Mouse (Mus musculus): ENCODE measurements at regions not wholly inside any gene's neighbourhood (a gene's known extent, or its start where the extent isn't known, plus 50 kb on each side); places are given as distances from the start of the nearest gene placed in this dataset.

GRCm38 (mm10) chr10:68909018-68909417 lies 185.6 kb downstream of the Tmem26 start:
- 58% methylated on average over 10 of the region's 10 CpGs for WGBS
- Histone ChIP-seq H3K36me3 (ENCODE audit: control insufficient read depth, insufficient read depth, low read length) (no peaks in the 10 kb centered on the region), H3K9me3 (ENCODE audit: control insufficient read depth, low read length) (no peaks in the 10 kb centered on the region), H3K4me1 (replicated peaks; ENCODE audit: control insufficient read depth, insufficient read depth, low read length) (0 out of 2 replicates have a peak, but pooled peaks cover 3% of the 10 kb centered on the region), H3K9ac (ENCODE audit: low read length) (no peak overlapping the region), H3K27me3 (ENCODE audit: control insufficient read depth, insufficient read depth, low read length) (no peaks in the 10 kb centered on the region), H3K4me3 (ENCODE audit: low read depth, low read length) (no peak overlapping the region), H3K4me2 (ENCODE audit: low read depth, low read length, severe bottlenecking) (no peak overlapping the region), H3K27ac (ENCODE audit: low read depth, low read length) (no peak overlapping the region)
- DNase-seq (ENCODE audit: low spot score) (no peak), ATAC-seq (replicated peaks; ENCODE audit: low FRiP score) (no peak)

- no peak for DNase-seq (ENCODE audit: low spot score)
- H3K36me3 ChIP-seq (ENCODE audit: control insufficient read depth, insufficient read depth, low read length) = no peaks in the 10 kb centered on the region
- no peaks in the 10 kb centered on the region for H3K27me3 ChIP-seq (ENCODE audit: control insufficient read depth, insufficient read depth, low read length)
- H3K9ac ChIP-seq (ENCODE audit: low read length) = no peak overlapping the region
- H3K9me3 ChIP-seq (ENCODE audit: control insufficient read depth, low read length) = no peaks in the 10 kb centered on the region
- H3K27ac ChIP-seq (ENCODE audit: low read depth, low read length) = no peak overlapping the region
- H3K4me3 ChIP-seq (ENCODE audit: low read depth, low read length) = no peak overlapping the region
- no peaks in the 10 kb centered on the region for H3K4me1 ChIP-seq (replicated peaks; ENCODE audit: control insufficient read depth, insufficient read depth, low read length)
- ATAC-seq (replicated peaks; ENCODE audit: low FRiP score) = no peak
- WGBS = 87% methylated on average over 7 of the region's 7 CpGs
- H3K4me2 ChIP-seq (ENCODE audit: low read depth, low read length, severe bottlenecking) = no peak overlapping the region
Measured at GRCm38 (mm10) chr10:68916147-68916546, 192.7 kb downstream of the Tmem26 start.

- no peaks in the 10 kb centered on the region for H3K9me3 ChIP-seq (ENCODE audit: control insufficient read depth, low read length)
- no peak overlapping the region for H3K27ac ChIP-seq (ENCODE audit: low read depth, low read length)
- no peak overlapping the region for H3K4me2 ChIP-seq (ENCODE audit: low read depth, low read length, severe bottlenecking)
- ATAC-seq (replicated peaks; ENCODE audit: low FRiP score) (no peak), DNase-seq (ENCODE audit: low spot score) (no peak)
- no peak overlapping the region for H3K4me3 ChIP-seq (ENCODE audit: low read depth, low read length)
- 87% methylated on average over 5 of the region's 5 CpGs for WGBS
- H3K4me1 ChIP-seq (replicated peaks; ENCODE audit: control insufficient read depth, insufficient read depth, low read length) = no peaks in the 10 kb centered on the region
- no peaks in the 10 kb centered on the region for H3K36me3 ChIP-seq (ENCODE audit: control insufficient read depth, insufficient read depth, low read length)
- H3K9ac ChIP-seq (ENCODE audit: low read length) = no peak overlapping the region
- no peaks in the 10 kb centered on the region for H3K27me3 ChIP-seq (ENCODE audit: control insufficient read depth, insufficient read depth, low read length)
Measured at GRCm38 (mm10) chr10:68935843-68936242, 212.4 kb downstream of the Tmem26 start.

- no peak overlapping the region for H3K9ac ChIP-seq (ENCODE audit: low read length)
- no peak for DNase-seq (ENCODE audit: low spot score)
- no peaks in the 10 kb centered on the region for H3K9me3 ChIP-seq (ENCODE audit: control insufficient read depth, low read length)
- H3K27me3 ChIP-seq (ENCODE audit: control insufficient read depth, insufficient read depth, low read length) = no peaks in the 10 kb centered on the region
- H3K4me1 ChIP-seq (replicated peaks; ENCODE audit: control insufficient read depth, insufficient read depth, low read length) = no peaks in the 10 kb centered on the region
- no peaks in the 10 kb centered on the region for H3K36me3 ChIP-seq (ENCODE audit: control insufficient read depth, insufficient read depth, low read length)
- ATAC-seq (replicated peaks; ENCODE audit: low FRiP score) = no peak
- WGBS = 77% methylated on average over 5 of the region's 6 CpGs
- no peak overlapping the region for H3K4me3 ChIP-seq (ENCODE audit: low read depth, low read length)
- no peak overlapping the region for H3K27ac ChIP-seq (ENCODE audit: low read depth, low read length)
- no peak overlapping the region for H3K4me2 ChIP-seq (ENCODE audit: low read depth, low read length, severe bottlenecking)
Measured at GRCm38 (mm10) chr10:68943239-68943638, 208.0 kb upstream of the Rhobtb1 start.

GRCm38 (mm10) chr10:68956539-68956938 lies 194.7 kb upstream of the Rhobtb1 start:
- DNase-seq (ENCODE audit: low spot score) = no peak
- Histone ChIP-seq H3K36me3 (ENCODE audit: control insufficient read depth, insufficient read depth, low read length) (no peaks in the 10 kb centered on the region), H3K9ac (ENCODE audit: low read length) (no peak overlapping the region), H3K4me3 (ENCODE audit: low read depth, low read length) (no peak overlapping the region), H3K9me3 (ENCODE audit: control insufficient read depth, low read length) (no peaks in the 10 kb centered on the region), H3K4me2 (ENCODE audit: low read depth, low read length, severe bottlenecking) (no peak overlapping the region), H3K27me3 (ENCODE audit: control insufficient read depth, insufficient read depth, low read length) (no peaks in the 10 kb centered on the region), H3K4me1 (replicated peaks; ENCODE audit: control insufficient read depth, insufficient read depth, low read length) (no peaks in the 10 kb centered on the region), H3K27ac (ENCODE audit: low read depth, low read length) (no peak overlapping the region)
- 90% methylated on average over 7 of the region's 7 CpGs for WGBS
- ATAC-seq (replicated peaks; ENCODE audit: low FRiP score) = no peak

- Histone ChIP-seq H3K36me3 (ENCODE audit: control insufficient read depth, insufficient read depth, low read length) (no peaks in the 10 kb centered on the region), H3K4me1 (replicated peaks; ENCODE audit: control insufficient read depth, insufficient read depth, low read length) (no peaks in the 10 kb centered on the region), H3K4me2 (ENCODE audit: low read depth, low read length, severe bottlenecking) (no peak overlapping the region), H3K4me3 (ENCODE audit: low read depth, low read length) (no peak overlapping the region), H3K9me3 (ENCODE audit: control insufficient read depth, low read length) (no peaks in the 10 kb centered on the region), H3K27me3 (ENCODE audit: control insufficient read depth, insufficient read depth, low read length) (no peaks in the 10 kb centered on the region), H3K9ac (ENCODE audit: low read length) (no peak overlapping the region), H3K27ac (ENCODE audit: low read depth, low read length) (no peak overlapping the region)
- WGBS = 86% methylated on average over 1 of the region's 1 CpGs
- no peak for ATAC-seq (replicated peaks; ENCODE audit: low FRiP score)
- DNase-seq (ENCODE audit: low spot score) = no peak
Measured at GRCm38 (mm10) chr10:68961376-68961775, 189.9 kb upstream of the Rhobtb1 start.

GRCm38 (mm10) chr10:68963090-68963489 lies 188.1 kb upstream of the Rhobtb1 start:
- H3K9me3 ChIP-seq (ENCODE audit: control insufficient read depth, low read length) = no peaks in the 10 kb centered on the region
- no peak overlapping the region for H3K9ac ChIP-seq (ENCODE audit: low read length)
- no peak for DNase-seq (ENCODE audit: low spot score)
- H3K4me1 ChIP-seq (replicated peaks; ENCODE audit: control insufficient read depth, insufficient read depth, low read length) = no peaks in the 10 kb centered on the region
- WGBS = 87% methylated on average over 8 of the region's 8 CpGs
- ATAC-seq (replicated peaks; ENCODE audit: low FRiP score) = no peak
- H3K4me3 ChIP-seq (ENCODE audit: low read depth, low read length) = no peak overlapping the region
- no peak overlapping the region for H3K4me2 ChIP-seq (ENCODE audit: low read depth, low read length, severe bottlenecking)
- H3K27ac ChIP-seq (ENCODE audit: low read depth, low read length) = no peak overlapping the region
- H3K36me3 ChIP-seq (ENCODE audit: control insufficient read depth, insufficient read depth, low read length) = no peaks in the 10 kb centered on the region
- H3K27me3 ChIP-seq (ENCODE audit: control insufficient read depth, insufficient read depth, low read length) = no peaks in the 10 kb centered on the region

GRCm38 (mm10) chr10:68965271-68965670 lies 186.0 kb upstream of the Rhobtb1 start:
- no peak for ATAC-seq (replicated peaks; ENCODE audit: low FRiP score)
- no peak overlapping the region for H3K4me2 ChIP-seq (ENCODE audit: low read depth, low read length, severe bottlenecking)
- H3K27ac ChIP-seq (ENCODE audit: low read depth, low read length) = no peak overlapping the region
- no peaks in the 10 kb centered on the region for H3K4me1 ChIP-seq (replicated peaks; ENCODE audit: control insufficient read depth, insufficient read depth, low read length)
- no peak overlapping the region for H3K9ac ChIP-seq (ENCODE audit: low read length)
- WGBS = 86% methylated on average over 1 of the region's 1 CpGs
- H3K27me3 ChIP-seq (ENCODE audit: control insufficient read depth, insufficient read depth, low read length) = no peaks in the 10 kb centered on the region
- H3K4me3 ChIP-seq (ENCODE audit: low read depth, low read length) = no peak overlapping the region
- no peak for DNase-seq (ENCODE audit: low spot score)
- no peaks in the 10 kb centered on the region for H3K36me3 ChIP-seq (ENCODE audit: control insufficient read depth, insufficient read depth, low read length)
- no peaks in the 10 kb centered on the region for H3K9me3 ChIP-seq (ENCODE audit: control insufficient read depth, low read length)

GRCm38 (mm10) chr10:68967976-68968968 lies 183.0 kb upstream of the Rhobtb1 start:
- Histone ChIP-seq H3K9ac (ENCODE audit: low read length) (no peak overlapping the region), H3K4me1 (replicated peaks; ENCODE audit: control insufficient read depth, insufficient read depth, low read length) (no peaks in the 10 kb centered on the region), H3K27ac (ENCODE audit: low read depth, low read length) (no peak overlapping the region), H3K9me3 (ENCODE audit: control insufficient read depth, low read length) (no peaks in the 10 kb centered on the region), H3K36me3 (ENCODE audit: control insufficient read depth, insufficient read depth, low read length) (no peaks in the 10 kb centered on the region), H3K4me3 (ENCODE audit: low read depth, low read length) (no peak overlapping the region), H3K27me3 (ENCODE audit: control insufficient read depth, insufficient read depth, low read length) (no peaks in the 10 kb centered on the region), H3K4me2 (ENCODE audit: low read depth, low read length, severe bottlenecking) (no peak overlapping the region)
- ATAC-seq (replicated peaks; ENCODE audit: low FRiP score) = no peak
- 77% methylated on average over 15 of the region's 15 CpGs for WGBS
- DNase-seq (ENCODE audit: low spot score) = no peak

All from forebrain, embryonic 11.5 days (tissue).